Mouse (Mus musculus): ENCODE measurements around the gene Tekt5. TPM values are rescaled to one million over a fixed set of nuclear protein-coding genes. Genes with fewer than 3 reads are reported as not detected.

Tekt5 gene
- total and polyA plus RNA-seq, 3 experiments: 0.08 to 0.90 (median 0.71) TPM

- DNase-seq (ENCODE audit: low spot score) (no peak), ATAC-seq (ENCODE audit: extremely low read depth, insufficient number of reproducible peaks, low FRiP score, poor library complexity, severe bottlenecking) (no peak)
- no peak overlapping the region for H3K4me3 ChIP-seq (ENCODE audit: low read depth, low read length)
- TF ChIP-seq GATA1 (IDR thresholded peaks at IDR 0.05; ENCODE audit: borderline replicate concordance, low read length) (no peak), TAL1 (conservative IDR thresholded peaks at IDR 0.05; ENCODE audit: low read depth, low read length) (no peak), GATA2 (IDR thresholded peaks at IDR 0.05; ENCODE audit: borderline replicate concordance, low read depth, low read length) (no peak), POLR2AphosphoS5 (IDR thresholded peaks at IDR 0.05; ENCODE audit: insufficient replicate concordance, low read depth, low read length) (no peak), CTCF (IDR thresholded peaks at IDR 0.05; ENCODE audit: low read depth, low read length) (no peak)
- no peaks in the 10 kb centered on the region for H3K4me1 ChIP-seq (ENCODE audit: insufficient read depth, low read depth, low read length)
- H3K9me3 ChIP-seq (replicated peaks): no peaks in the 10 kb centered on the region; the same call in 1 of the 2 replicates
- no peaks in the 10 kb centered on the region for H3K36me3 ChIP-seq (replicated peaks)
- 0 out of 2 replicates have a peak, but pooled peaks cover 3% of the 10 kb centered on the region for H3K27me3 ChIP-seq (ENCODE audit: insufficient read depth, low read length)
Observed at GRCm38 (mm10) chr16:10336454-10337421, 58.6 kb downstream of the Tekt5 start.

DNA sequence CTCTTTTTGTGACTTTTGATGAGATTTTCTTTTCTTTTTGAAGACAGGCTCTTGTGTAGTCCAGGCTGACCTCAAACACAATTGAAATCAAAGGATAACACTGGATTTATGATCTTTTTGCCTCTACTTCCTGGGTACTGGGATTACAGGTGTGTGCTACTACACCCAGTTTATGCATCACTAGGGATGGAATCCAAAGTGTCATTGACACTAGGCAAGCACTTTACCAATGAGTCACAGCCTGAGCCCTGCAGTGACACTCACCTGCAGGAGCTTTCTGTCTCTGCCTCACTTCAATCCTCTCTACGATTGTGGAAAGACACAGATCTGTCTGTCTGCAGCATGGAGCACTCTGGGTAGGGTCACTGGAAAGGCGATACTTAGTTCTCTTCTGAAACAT is 59.3 kb downstream of the Tekt5 start:
- Histone ChIP-seq H3K9me3 (replicated peaks) (no peaks in the 10 kb centered on the region; the same call in 1 of the 2 replicates), H3K27me3 (ENCODE audit: insufficient read depth, low read length) (peaks cover 9% of the 10 kb centered on the region; the same call in 1 of the 2 replicates), H3K4me1 (ENCODE audit: insufficient read depth, low read depth, low read length) (no peaks in the 10 kb centered on the region), H3K36me3 (replicated peaks) (no peaks in the 10 kb centered on the region), H3K4me3 (ENCODE audit: low read depth, low read length) (no peak overlapping the region)
- DNase-seq (ENCODE audit: low spot score) (no peak), ATAC-seq (ENCODE audit: extremely low read depth, insufficient number of reproducible peaks, low FRiP score, poor library complexity, severe bottlenecking) (no peak)
- TF ChIP-seq TAL1 (conservative IDR thresholded peaks at IDR 0.05; ENCODE audit: low read depth, low read length): no peak

- TF ChIP-seq CTCF (IDR thresholded peaks at IDR 0.05; ENCODE audit: low read depth, low read length) (no peak), GATA2 (IDR thresholded peaks at IDR 0.05; ENCODE audit: borderline replicate concordance, low read depth, low read length) (no peak), POLR2AphosphoS5 (IDR thresholded peaks at IDR 0.05; ENCODE audit: insufficient replicate concordance, low read depth, low read length) (no peak), GATA1 (IDR thresholded peaks at IDR 0.05; ENCODE audit: borderline replicate concordance, low read length) (no peak), TAL1 (conservative IDR thresholded peaks at IDR 0.05; ENCODE audit: low read depth, low read length) (no peak)
- no peaks in the 10 kb centered on the region for H3K4me1 ChIP-seq (ENCODE audit: insufficient read depth, low read depth, low read length)
- ATAC-seq (ENCODE audit: extremely low read depth, insufficient number of reproducible peaks, low FRiP score, poor library complexity, severe bottlenecking): no peak
Observed at GRCm38 (mm10) chr16:10332732-10333131, 62.6 kb downstream of the Tekt5 start.

GRCm38 (mm10) chr16:10330586-10331495 is 64.4 kb downstream of the Tekt5 start:
- peaks cover 9% of the 10 kb centered on the region; the same call in 1 of the 2 replicates for H3K27me3 ChIP-seq (ENCODE audit: insufficient read depth, low read length)
- DNase-seq (ENCODE audit: low spot score) (no peak), ATAC-seq (ENCODE audit: extremely low read depth, insufficient number of reproducible peaks, low FRiP score, poor library complexity, severe bottlenecking) (no peak)
- H3K4me3 ChIP-seq (ENCODE audit: low read depth, low read length): no peak overlapping the region
- no peaks in the 10 kb centered on the region for H3K4me1 ChIP-seq (ENCODE audit: insufficient read depth, low read depth, low read length)
- no peaks in the 10 kb centered on the region for H3K36me3 ChIP-seq (replicated peaks)
- no peaks in the 10 kb centered on the region for H3K9me3 ChIP-seq (replicated peaks)
- TF ChIP-seq GATA2 (IDR thresholded peaks at IDR 0.05; ENCODE audit: borderline replicate concordance, low read depth, low read length): no peak
- no peak for TF ChIP-seq POLR2AphosphoS5 (IDR thresholded peaks at IDR 0.05; ENCODE audit: insufficient replicate concordance, low read depth, low read length)
- no peak for TF ChIP-seq GATA1 (IDR thresholded peaks at IDR 0.05; ENCODE audit: borderline replicate concordance, low read length)
- no peak for TF ChIP-seq CTCF (IDR thresholded peaks at IDR 0.05; ENCODE audit: low read depth, low read length)
- TF ChIP-seq TAL1 (conservative IDR thresholded peaks at IDR 0.05; ENCODE audit: low read depth, low read length): no peak

More at GRCm38 (mm10) chr16:10332732-10333131, 62.6 kb downstream of the Tekt5 start:
- Histone ChIP-seq H3K9me3 (replicated peaks) (no peaks in the 10 kb centered on the region), H3K36me3 (replicated peaks) (no peaks in the 10 kb centered on the region), H3K4me3 (ENCODE audit: low read depth, low read length) (no peak overlapping the region), H3K27me3 (ENCODE audit: insufficient read depth, low read length) (peaks cover 9% of the 10 kb centered on the region; the same call in 1 of the 2 replicates)
- no peak for DNase-seq (ENCODE audit: low spot score)

GRCm38 (mm10) chr16:10327563-10328333 is 67.5 kb downstream of the Tekt5 start:
- peaks cover 6% of the 10 kb centered on the region; the same call in 1 of the 2 replicates for H3K27me3 ChIP-seq (ENCODE audit: insufficient read depth, low read length)
- no peaks in the 10 kb centered on the region for H3K9me3 ChIP-seq (replicated peaks)
- TF ChIP-seq CTCF (IDR thresholded peaks at IDR 0.05; ENCODE audit: low read depth, low read length) (no peak), POLR2AphosphoS5 (IDR thresholded peaks at IDR 0.05; ENCODE audit: insufficient replicate concordance, low read depth, low read length) (no peak), GATA1 (IDR thresholded peaks at IDR 0.05; ENCODE audit: borderline replicate concordance, low read length) (no peak), TAL1 (conservative IDR thresholded peaks at IDR 0.05; ENCODE audit: low read depth, low read length) (no peak), GATA2 (IDR thresholded peaks at IDR 0.05; ENCODE audit: borderline replicate concordance, low read depth, low read length) (no peak)
- no peak for DNase-seq (ENCODE audit: low spot score)
- H3K36me3 ChIP-seq (replicated peaks): no peaks in the 10 kb centered on the region
- no peaks in the 10 kb centered on the region for H3K4me1 ChIP-seq (ENCODE audit: insufficient read depth, low read depth, low read length)
- H3K4me3 ChIP-seq (ENCODE audit: low read depth, low read length): no peak overlapping the region
- no peak for ATAC-seq (ENCODE audit: extremely low read depth, insufficient number of reproducible peaks, low FRiP score, poor library complexity, severe bottlenecking)
